Mouse (Mus musculus) right cerebral cortex, adult 18-20 months (tissue): Measurements from ENCODE around the gene Spink8.

Source experiments
- DNase-seq: peaks from one replicate; pipeline ENCODE4 v3.0.0; 2022; ENCODE audit warnings: mixed read lengths

Spink8 gene

GRCm38 (mm10) chr9:109874797-109875691, 63.0 kb downstream of the Spink8 start, which contains the start of gene Cdc25a:
Gene Cdc25a, plus strand, starts transcription at chr9:109875579.
- peak; percentile 97 for DNase-seq

GRCm38 (mm10) chr9:109875695-109876601, 63.9 kb downstream of the Spink8 start:
- peak; percentile 39 for DNase-seq
